Mouse (Mus musculus) c-Kit-positive CD71-positive TER-119-positive erythroid progenitor cells, embryonic 14.5 days (primary cell): ENCODE measurements around the gene Poll.
A peak's percentile ranks its signal among the peaks of the same experiment; 100 is the strongest.

Source experiments
- DNase-seq: peaks from one replicate; pipeline ENCODE4 v3.0.0-alpha.2; 2013; ENCODE audit warnings: low spot score

The Poll gene

GRCm38 (mm10) chr19:45560153-45560890, at the start of gene Poll, which contains the start of gene Gm17018:
Gene Poll (minus strand): TSS chr19:45560531.
Gene Gm17018 (plus strand): TSS chr19:45560615.
- DNase-seq: peak; percentile 72

GRCm38 (mm10) chr19:45608648-45609339, 48.5 kb upstream of the Poll start:
- no peak for DNase-seq

GRCm38 (mm10) chr19:45607479-45607878, 47.1 kb upstream of the Poll start:
- DNase-seq: no peak

GRCm38 (mm10) chr19:45606701-45607100, 46.4 kb upstream of the Poll start:
- DNase-seq: no peak

- DNase-seq: peak; percentile 73
Measured at GRCm38 (mm10) chr19:45602606-45603005, 42.3 kb upstream of the Poll start.

- no peak for DNase-seq
Measured at GRCm38 (mm10) chr19:45597106-45597505, 36.8 kb upstream of the Poll start.

- DNase-seq: no peak
Measured at GRCm38 (mm10) chr19:45596434-45596833, 36.1 kb upstream of the Poll start.

- no peak for DNase-seq
Measured at GRCm38 (mm10) chr19:45596019-45596418, 35.7 kb upstream of the Poll start.

- no peak for DNase-seq
Measured at GRCm38 (mm10) chr19:45595481-45595880, 35.1 kb upstream of the Poll start.

GRCm38 (mm10) chr19:45594079-45594478, 33.7 kb upstream of the Poll start:
- no peak for DNase-seq

- DNase-seq: no peak
Measured at GRCm38 (mm10) chr19:45592916-45593315, 32.6 kb upstream of the Poll start.

- DNase-seq: no peak
Measured at GRCm38 (mm10) chr19:45591704-45592103, 31.4 kb upstream of the Poll start.

GRCm38 (mm10) chr19:45589761-45590160, 29.4 kb upstream of the Poll start:
- DNase-seq: no peak

GRCm38 (mm10) chr19:45587509-45588292, 27.4 kb upstream of the Poll start:
- no peak for DNase-seq

GRCm38 (mm10) chr19:45586850-45587249, 26.5 kb upstream of the Poll start:
- no peak for DNase-seq

GRCm38 (mm10) chr19:45584856-45585620, 24.7 kb upstream of the Poll start:
- DNase-seq: no peak

GRCm38 (mm10) chr19:45583136-45583535, 22.8 kb upstream of the Poll start:
- no peak for DNase-seq

GRCm38 (mm10) chr19:45582161-45582560, 21.8 kb upstream of the Poll start:
- DNase-seq: no peak

- DNase-seq: peak; percentile 73
Measured at GRCm38 (mm10) chr19:45581257-45581656, 20.9 kb upstream of the Poll start.

- DNase-seq: no peak
Measured at GRCm38 (mm10) chr19:45580235-45580634, 19.9 kb upstream of the Poll start.

GRCm38 (mm10) chr19:45579416-45579815, 19.1 kb upstream of the Poll start:
- DNase-seq: no peak

- DNase-seq: no peak
Measured at GRCm38 (mm10) chr19:45578976-45579375, 18.6 kb upstream of the Poll start.
